In the genomic region with DNA sequence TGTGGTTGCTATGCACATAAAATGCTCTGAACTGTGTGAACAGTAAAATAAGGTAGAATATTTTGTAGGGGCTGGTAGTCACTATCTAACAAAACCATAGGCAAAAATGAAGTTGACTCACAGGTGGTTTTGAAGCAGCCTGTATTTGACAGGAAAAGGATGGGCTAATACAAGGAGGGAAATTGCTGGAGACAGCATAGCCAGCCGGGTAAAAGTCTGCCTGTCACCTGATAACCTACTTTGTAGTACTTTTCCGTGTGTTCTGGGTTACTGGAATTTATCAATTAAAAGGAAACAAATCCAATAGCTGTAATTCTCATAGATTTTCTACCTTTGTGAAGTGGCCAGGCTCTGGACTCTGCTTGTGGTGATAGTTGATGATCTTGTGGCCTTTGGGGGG, we compare ENCODE assay signal across 4 mouse cellular contexts. TPM values are rescaled to one million over a fixed set of nuclear protein-coding genes. Genes with fewer than 3 reads are reported as not detected.
"Had no signal": no experiment of that assay in that cellular context is flagged by ENCODE, and none has a peak within 500 bp of the region (broad histone marks: within the 10 kb centered on the region; RNA-seq: fewer than 3 reads in every experiment).

No protein-coding gene starts in this region.

RNA-seq across cellular contexts. Expression of gene Sytl3, which starts 54.6 kb away (rescaled TPM):
- polyA plus RNA-seq: embryonic facial prominence, embryonic 10.5 days; embryonic facial prominence, embryonic 11.5 days; erythroblast, embryonic 14.5 days; forebrain, embryonic 11.5 days had no signal
